Comparison of ENCODE assay signal across 8 mouse cellular contexts in the genomic region with DNA sequence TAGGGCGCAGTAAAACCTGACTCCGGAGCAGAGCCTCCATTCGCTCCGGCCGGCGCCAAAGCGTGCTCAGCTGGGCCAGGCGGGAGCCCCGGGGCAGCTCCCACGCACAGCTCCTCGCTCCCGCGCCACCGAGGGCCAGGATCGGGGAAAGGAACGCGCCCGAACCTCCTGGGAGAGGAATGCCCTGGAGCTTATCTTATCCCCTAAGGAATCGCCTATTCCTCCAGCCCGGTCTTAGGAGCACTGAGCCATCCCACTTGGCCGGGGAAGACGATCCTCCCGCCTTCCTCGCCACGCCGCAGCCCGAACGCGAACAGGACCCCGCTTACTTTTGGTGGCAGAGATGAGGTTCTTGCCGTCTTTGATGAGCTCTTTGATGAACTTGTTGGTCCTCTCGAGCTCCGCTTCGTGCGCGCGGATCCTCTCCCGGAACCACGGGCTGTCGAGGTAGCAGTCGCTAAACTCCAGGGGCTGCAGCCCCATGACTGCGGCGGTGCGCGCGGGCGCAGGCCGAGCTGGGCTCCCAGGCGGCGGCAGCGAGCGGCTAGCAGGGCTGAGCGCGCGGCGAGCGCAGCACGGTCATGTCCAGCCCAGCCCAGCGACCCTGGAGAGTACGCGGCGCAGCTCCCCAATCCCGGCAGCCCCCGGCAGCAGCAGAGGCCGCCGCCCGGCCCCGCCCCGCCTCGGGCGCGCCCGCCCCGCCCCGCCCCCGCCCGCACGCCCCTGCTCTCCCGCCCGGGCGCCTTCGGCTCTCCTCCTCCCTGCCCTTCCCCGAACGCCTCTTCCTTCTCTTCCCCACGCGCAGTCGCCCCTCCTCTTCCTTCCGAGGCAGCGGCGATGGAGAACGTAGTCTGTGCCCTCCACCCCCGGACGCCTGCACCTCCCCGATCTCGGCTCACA. TPM values are rescaled to one million over a fixed set of nuclear protein-coding genes. Genes with fewer than 3 reads are reported as not detected.
A peak's percentile ranks its signal among the peaks of the same experiment; 100 is the strongest.
DNase-seq lines count a peak whose midpoint lies in the region; ATAC-seq lines count a peak whose summit lies in the region.

Gene Arhgap10, minus strand, starts transcription at position 653 of the 900 bp plus-strand sequence.

- peak within 1 kb of the TSS; percentile 99 for H3K4me2 ChIP-seq in hindbrain, embryonic 16.5 days (ENCODE audit: low read length)

- peak; percentile 92 for ATAC-seq in hindbrain, embryonic 16.5 days

- H3K27me3 ChIP-seq in hindbrain, embryonic 16.5 days (replicated peaks; ENCODE audit: control insufficient read depth, insufficient read depth, low read length), result peaks cover 4% of the 10 kb centered on the region; the same call in 1 of the 2 replicates

- DNase-seq in WW6 (ENCODE audit: low read depth, low spot score), result peak; percentile 61
- peak; percentile 86 to 88 for DNase-seq in cerebellum, postnatal 25 days
- peak; percentile 89 for DNase-seq in gastrocnemius, adult 18-20 months (ENCODE audit: low spot score)
- peak; percentile 24 to 44 for DNase-seq in left cerebral cortex, postnatal 25 days (ENCODE audit: low spot score in 2 of 2)
- DNase-seq in mesoderm, embryonic 11.5 days (ENCODE audit: low read depth, low spot score), result peak; percentile 86
- peak; percentile 63 for DNase-seq in right cerebral cortex, postnatal 25 days
- peak; percentile 86 to 87 for DNase-seq in urinary bladder, postnatal 4 days (ENCODE audit: low spot score in 2 of 2)

- H3K4me3 ChIP-seq in hindbrain, embryonic 16.5 days (ENCODE audit: low read length), result peak within 1 kb of the TSS; percentile 72

- no peaks in the 10 kb centered on the region for H3K9me3 ChIP-seq in hindbrain, embryonic 16.5 days (ENCODE audit: control insufficient read depth, low read length)

- intact Hi-C loops in left cerebral cortex, postnatal 25 days (cut with DNase I), result loop anchor here (2.0 to 5.0 kb wide), 2 partner anchors 25 to 95 kb away; no protein-coding TSS in a partner anchor

- peak within 1 kb of the TSS; percentile 74 for H3K9ac ChIP-seq in hindbrain, embryonic 16.5 days (ENCODE audit: low read depth, low read length)

- peak within 1 kb of the TSS; percentile 67; the same call in 1 of the 2 replicates for H3K27ac ChIP-seq in hindbrain, embryonic 16.5 days (ENCODE audit: low read depth, low read length)

- H3K4me1 ChIP-seq in hindbrain, embryonic 16.5 days (ENCODE audit: control insufficient read depth, insufficient read depth, low read depth, low read length), result peaks cover 7% of the 10 kb centered on the region

- 0% methylated on average over 73 of the region's 95 CpGs for WGBS in hindbrain, embryonic 16.5 days

- no peaks in the 10 kb centered on the region for H3K36me3 ChIP-seq in hindbrain, embryonic 16.5 days (ENCODE audit: control insufficient read depth, insufficient read depth, low read length)

RNA-seq across cellular contexts. Expression of gene Arhgap10, which starts in this region (rescaled TPM):
- total RNA-seq in gastrocnemius, adult 18-20 months (2021), result 10 to 100 TPM; 37.6 to 40.7 TPM
- 5.0 and 6.1 TPM in 2 replicates for polyA plus RNA-seq in hindbrain, embryonic 16.5 days (2015; fragmentation: Nextera tagmentation; extraction: Ambion mirVana)
- total RNA-seq in left cerebral cortex, postnatal 25 days (2021), result 10 to 100 TPM; 29.5 to 33.2 TPM

Comparison
In these comparisons a context has a peak if more than half of its experiments do, and no peak if none do; other contexts are left out.
1. Peak in every context shown above with its lines: DNase-seq, ATAC-seq, H3K4me3 ChIP-seq and H3K27ac ChIP-seq.
2. DNase-seq: peak in every context shown above with its lines; median percentile 89 in gastrocnemius, adult 18-20 months; 87 in cerebellum, postnatal 25 days; 86 in urinary bladder, postnatal 4 days; 86 in mesoderm, embryonic 11.5 days; 63 in right cerebral cortex, postnatal 25 days; 61 in WW6; 34 in left cerebral cortex, postnatal 25 days.